Mouse (Mus musculus) limb, embryonic 10.5 days (tissue): ENCODE results near the gene H2al1c. TPM values are rescaled to one million over a fixed set of nuclear protein-coding genes. Genes with fewer than 3 reads are reported as not detected.
A peak's percentile ranks its signal among the peaks of the same experiment; 100 is the strongest.
"Not testable (repeated sequence)": the region's sequence is repeated elsewhere in the genome, so short reads cannot be mapped to it uniquely, and the experiment has no call there.

Experiments
- DNase-seq: peaks from one replicate; pipeline ENCODE4 v3.0.0-alpha.2; 2017; ENCODE audit warnings: low spot score
- H3K27ac ChIP-seq: fragments of 300-500 bp; sonication (generic); 2 replicates; pipeline ENCODE4 v1.5.1; 2016; ENCODE audit warnings: mild to moderate bottlenecking
- H3K27me3 ChIP-seq: fragments of 300-500 bp; sonication (generic); 2 replicates; pipeline ENCODE4 v1.6.1; 2016; ENCODE audit warnings: low read depth, mild to moderate bottlenecking; ENCODE audit not compliant: poor library complexity, severe bottlenecking
- H3K36me3 ChIP-seq: fragments of 300-500 bp; sonication (generic); 2 replicates; pipeline ENCODE4 v1.6.1; 2016; ENCODE audit warnings: mild to moderate bottlenecking, moderate library complexity
- H3K4me1 ChIP-seq: fragments of 300-500 bp; sonication (generic); 2 replicates; pipeline ENCODE4 v1.6.1; 2016
- H3K4me3 ChIP-seq: fragments of 300-500 bp; sonication (generic); 2 replicates; pipeline ENCODE4 v1.5.1; 2016; ENCODE audit warnings: mild to moderate bottlenecking, moderate library complexity
- H3K9me3 ChIP-seq: fragments of 300-500 bp; sonication (generic); replicated peaks from 2 replicates; pipeline ENCODE4 v1.6.1; 2016; ENCODE audit warnings: mild to moderate bottlenecking
- WGBS: fragments of 180-500 bp; shearing (Covaris S2); methylation state at CpG from one replicate; pipeline ENCODE4 v1.1.7; 2016; 5-methylcytosine and 5-hydroxymethylcytosine counted together
- polyA plus RNA-seq: library from polyadenylated mRNA; unstranded; fragments of >200 nt; fragmentation: Nextera tagmentation; extraction: Ambion mirVana; gene quantifications from 2 replicates; pipeline ENCODE4 v1.2.1, GENCODE M21; 2016

Gene H2al1c
- polyA plus RNA-seq, 1 experiment from 2014 or later: not detected

DNA sequence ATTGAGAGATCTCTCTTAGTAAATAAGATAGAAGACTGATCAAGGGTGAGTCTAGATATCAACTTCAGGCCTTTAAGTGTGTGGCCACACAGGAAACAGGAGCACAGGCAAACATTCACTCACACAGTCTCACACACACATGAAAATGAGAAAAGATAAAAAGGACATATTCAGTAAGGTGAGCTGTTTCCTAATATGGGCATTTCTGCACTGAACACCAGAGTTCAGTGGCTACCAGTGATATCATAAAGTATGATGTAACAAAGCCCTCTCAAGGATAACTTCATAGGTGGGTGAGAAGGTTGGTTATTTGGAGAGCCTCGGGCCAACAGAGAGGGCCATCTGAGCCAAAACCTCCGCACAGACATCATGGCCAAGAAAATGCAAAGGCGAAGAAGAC is 12.5 kb downstream of the H2al1c start, which contains the start of gene H2al1g:
Gene H2al1g (plus strand): TSS at position 301 of the 400 bp plus-strand sequence.
- not testable (repeated sequence) for H3K27me3 ChIP-seq, H3K9me3 ChIP-seq, H3K4me3 ChIP-seq, H3K4me1 ChIP-seq, H3K36me3 ChIP-seq, H3K27ac ChIP-seq, DNase-seq
- no CpG with 5 or more reads among the region's 3 CpGs for WGBS

DNA sequence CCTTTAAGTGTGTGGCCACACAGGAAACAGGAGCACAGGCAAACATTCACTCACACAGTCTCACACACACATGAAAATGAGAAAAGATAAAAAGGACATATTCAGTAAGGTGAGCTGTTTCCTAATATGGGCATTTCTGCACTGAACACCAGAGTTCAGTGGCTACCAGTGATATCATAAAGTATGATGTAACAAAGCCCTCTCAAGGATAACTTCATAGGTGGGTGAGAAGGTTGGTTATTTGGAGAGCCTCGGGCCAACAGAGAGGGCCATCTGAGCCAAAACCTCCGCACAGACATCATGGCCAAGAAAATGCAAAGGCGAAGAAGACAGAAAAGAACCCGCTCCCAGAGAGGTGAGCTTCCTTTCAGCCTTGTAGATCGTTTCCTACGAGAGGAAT is 15.7 kb downstream of the H2al1c start, which contains the start of gene H2al1h:
Gene H2al1h (plus strand): TSS at position 301 of the 400 bp plus-strand sequence.
- no CpG with 5 or more reads among the region's 6 CpGs for WGBS
- H3K9me3 ChIP-seq: not testable (repeated sequence)

GRCm38 (mm10) chrX:11324359-11324758 is 18.9 kb downstream of the H2al1c start, which contains the start of gene H2al1i:
Gene H2al1i (plus strand): TSS chrX:11324659.
- H3K27me3 ChIP-seq: peaks cover 13% of the 10 kb centered on the region
- not testable (repeated sequence) for H3K36me3 ChIP-seq, H3K4me3 ChIP-seq, H3K27ac ChIP-seq, DNase-seq, H3K9me3 ChIP-seq, H3K4me1 ChIP-seq
- WGBS: 88% methylated on average over 3 of the region's 5 CpGs

More for the DNA sequence above, 15.7 kb downstream of the H2al1c start, which contains the start of gene H2al1h:
- not testable (repeated sequence) for H3K4me3 ChIP-seq, H3K36me3 ChIP-seq, DNase-seq, H3K4me1 ChIP-seq, H3K27me3 ChIP-seq, H3K27ac ChIP-seq

DNA sequence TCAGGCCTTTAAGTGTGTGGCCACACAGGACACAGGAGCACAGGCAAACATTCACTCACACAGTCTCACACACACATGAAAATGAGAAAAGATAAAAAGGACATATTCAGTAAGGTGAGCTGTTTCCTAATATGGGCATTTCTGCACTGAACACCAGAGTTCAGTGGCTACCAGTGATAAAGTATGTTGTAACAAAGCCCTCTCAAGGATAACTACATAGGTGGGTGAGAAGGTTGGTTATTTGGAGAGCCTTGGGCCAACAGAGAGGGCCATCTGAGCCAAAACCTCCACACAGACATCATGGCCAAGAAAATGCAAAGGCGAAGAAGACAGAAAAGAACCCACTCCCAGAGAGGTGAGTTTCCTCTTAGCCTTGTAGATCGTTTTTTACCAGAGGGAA is 22.1 kb downstream of the H2al1c start, which contains the start of gene H2al1j:
Gene H2al1j (plus strand): TSS at position 301 of the 400 bp plus-strand sequence.
- H3K36me3 ChIP-seq, DNase-seq, H3K4me1 ChIP-seq, H3K27ac ChIP-seq, H3K9me3 ChIP-seq, H3K4me3 ChIP-seq: not testable (repeated sequence)
- peaks cover 43% of the 10 kb centered on the region for H3K27me3 ChIP-seq
- WGBS: 80% methylated on average over 2 of the region's 2 CpGs

- peak; percentile 58 for DNase-seq
Measured at GRCm38 (mm10) chrX:11345762-11346161, 40.3 kb downstream of the H2al1c start.

DNA sequence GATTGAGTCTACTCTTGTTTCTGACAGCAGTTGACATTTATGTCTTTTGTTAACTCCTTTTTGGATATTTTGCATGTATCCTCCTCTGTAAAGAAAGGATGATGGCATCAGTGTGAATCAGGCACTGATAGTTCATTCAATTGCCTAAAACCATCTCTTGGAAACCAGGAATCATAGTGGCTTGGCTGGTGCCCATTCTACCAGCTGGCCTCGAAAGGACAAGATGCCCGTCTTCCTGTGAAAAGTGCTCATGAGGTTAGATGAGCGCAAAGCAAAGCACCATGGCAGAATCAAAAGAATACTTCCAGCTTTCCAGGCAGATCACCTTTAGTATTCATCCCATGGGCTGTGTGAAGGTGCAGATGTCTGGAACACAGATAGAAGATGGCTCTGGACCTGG is 41.3 kb downstream of the H2al1c start:
- Histone ChIP-seq H3K27ac (peak overlapping the region; percentile 30; the same call in 1 of the 2 replicates), H3K9me3 (no peaks in the 10 kb centered on the region), H3K4me3 (no peak overlapping the region), H3K4me1 (peaks cover 26% of the 10 kb centered on the region), H3K36me3 (no peaks in the 10 kb centered on the region), H3K27me3 (peaks cover 97% of the 10 kb centered on the region)
- 98% methylated on average over 3 of the region's 3 CpGs for WGBS
- DNase-seq: no peak

More at GRCm38 (mm10) chrX:11345762-11346161, 40.3 kb downstream of the H2al1c start:
- H3K4me1 ChIP-seq: peaks cover 26% of the 10 kb centered on the region
- H3K4me3 ChIP-seq: no peak overlapping the region
- peaks cover 95% of the 10 kb centered on the region for H3K27me3 ChIP-seq
- H3K36me3 ChIP-seq: no peaks in the 10 kb centered on the region
- no peaks in the 10 kb centered on the region for H3K9me3 ChIP-seq
- 37% methylated on average over 9 of the region's 9 CpGs for WGBS
- peak overlapping the region; percentile 68; the same call in 1 of the 2 replicates for H3K27ac ChIP-seq

Other genes starting within 250 kb of the H2al1c start
- not detected in 2 replicates for gene H2al1a, start 6.4 kb upstream of the H2al1c start, polyA plus RNA-seq
- not detected in 2 replicates for gene H2al1b, start 3.2 kb upstream of the H2al1c start, polyA plus RNA-seq
- gene H2al1d, start 3.2 kb downstream of the H2al1c start, polyA plus RNA-seq: not detected in 2 replicates
- gene H2al1e, start 6.3 kb downstream of the H2al1c start, polyA plus RNA-seq: not detected in 2 replicates
- not detected in 2 replicates for gene H2al1f, start 9.5 kb downstream of the H2al1c start, polyA plus RNA-seq
- not detected in 2 replicates for gene H2al1g, start 12.6 kb downstream of the H2al1c start, polyA plus RNA-seq
- gene H2al1h, start 15.8 kb downstream of the H2al1c start, polyA plus RNA-seq: not detected in 2 replicates
- gene H2al1i, start 19.0 kb downstream of the H2al1c start, polyA plus RNA-seq: not detected in 2 replicates
- gene H2al1j, start 22.2 kb downstream of the H2al1c start, polyA plus RNA-seq: not detected in 2 replicates